Mouse (Mus musculus) layer of hippocampus, postnatal 10 days (tissue): ENCODE results near the gene Mrpl2. TPM values are rescaled to one million over a fixed set of nuclear protein-coding genes. Genes with fewer than 3 reads are reported as not detected.

Experiments used
- DNase-seq, 2 experiments: peaks; one replicate each; pipeline ENCODE4 v3.0.0; 2021; ENCODE audit warnings: low spot score in 2 of 2
- total RNA-seq, 2 experiments: library from RNA; stranded (reverse); gene quantifications; 2 replicates each; pipeline ENCODE4 v1.2.3; 2021

Gene Mrpl2
- total RNA-seq, 2 experiments from 2014 or later = 52.4 to 54.0 TPM

GRCm38 (mm10) chr17:46661981-46662380 lies 16.0 kb downstream of the Mrpl2 start:
- no peak for DNase-seq

GRCm38 (mm10) chr17:46662730-46663129 lies 16.7 kb downstream of the Mrpl2 start:
- DNase-seq = no peak

DNA sequence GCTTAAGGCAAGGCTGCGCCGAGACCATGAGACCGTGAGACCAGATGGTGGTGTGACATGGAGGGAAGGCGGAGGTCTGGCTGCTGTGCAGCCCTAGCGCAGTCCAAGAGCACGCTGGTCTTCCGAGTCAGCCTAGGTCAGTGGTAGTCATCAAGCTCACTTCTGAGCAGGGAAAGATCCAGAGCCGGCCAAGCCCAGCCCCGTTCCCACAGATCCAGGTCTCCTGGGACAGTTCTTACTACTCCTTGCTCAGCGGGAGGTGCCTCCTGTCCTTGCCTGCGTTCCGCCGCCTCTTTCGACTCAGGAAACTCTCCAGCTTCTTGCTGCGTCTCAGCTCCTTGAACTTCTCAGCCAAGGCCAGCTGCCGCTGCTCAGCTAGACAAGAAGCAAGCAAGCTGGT lies 21.7 kb downstream of the Mrpl2 start:
- no peak for DNase-seq

- DNase-seq = no peak
These were observed 23.9 kb downstream of the Mrpl2 start for GRCm38 (mm10) chr17:46669911-46670310.

- DNase-seq = peak; percentile 89 to 92
These were observed 28.0 kb downstream of the Mrpl2 start, which contains the start of gene Rrp36 for GRCm38 (mm10) chr17:46673850-46674529. Rrp36 (minus strand) TSS chr17:46674352.

- no peak for DNase-seq
These were observed 28.7 kb downstream of the Mrpl2 start for GRCm38 (mm10) chr17:46674530-46675283.

DNA sequence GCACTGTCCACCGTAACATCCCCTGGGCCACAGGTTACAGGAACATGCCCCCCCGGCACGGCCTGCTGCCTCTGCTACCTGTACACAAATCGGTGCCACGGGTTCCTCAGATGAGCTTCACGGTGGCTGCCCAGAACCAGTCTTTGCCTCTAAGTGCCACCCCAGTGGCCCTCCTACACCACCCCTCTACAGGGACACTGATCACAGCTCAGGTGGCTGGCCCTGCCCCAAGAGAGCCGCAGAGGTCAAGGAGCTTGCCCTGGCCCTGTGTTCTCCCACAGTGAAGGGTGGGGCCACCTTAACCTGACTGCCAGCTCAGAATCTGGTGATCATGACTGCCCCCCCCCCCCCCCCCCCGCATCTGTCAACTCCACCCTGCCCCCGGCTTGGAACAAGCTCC lies 32.4 kb downstream of the Mrpl2 start, which contains the start of gene Mea1:
Mea1 (plus strand) TSS at position 378 of the 400 bp plus-strand sequence.
- no peak for DNase-seq

- no peak for DNase-seq
These were observed 32.9 kb downstream of the Mrpl2 start for GRCm38 (mm10) chr17:46678911-46679310.

DNA sequence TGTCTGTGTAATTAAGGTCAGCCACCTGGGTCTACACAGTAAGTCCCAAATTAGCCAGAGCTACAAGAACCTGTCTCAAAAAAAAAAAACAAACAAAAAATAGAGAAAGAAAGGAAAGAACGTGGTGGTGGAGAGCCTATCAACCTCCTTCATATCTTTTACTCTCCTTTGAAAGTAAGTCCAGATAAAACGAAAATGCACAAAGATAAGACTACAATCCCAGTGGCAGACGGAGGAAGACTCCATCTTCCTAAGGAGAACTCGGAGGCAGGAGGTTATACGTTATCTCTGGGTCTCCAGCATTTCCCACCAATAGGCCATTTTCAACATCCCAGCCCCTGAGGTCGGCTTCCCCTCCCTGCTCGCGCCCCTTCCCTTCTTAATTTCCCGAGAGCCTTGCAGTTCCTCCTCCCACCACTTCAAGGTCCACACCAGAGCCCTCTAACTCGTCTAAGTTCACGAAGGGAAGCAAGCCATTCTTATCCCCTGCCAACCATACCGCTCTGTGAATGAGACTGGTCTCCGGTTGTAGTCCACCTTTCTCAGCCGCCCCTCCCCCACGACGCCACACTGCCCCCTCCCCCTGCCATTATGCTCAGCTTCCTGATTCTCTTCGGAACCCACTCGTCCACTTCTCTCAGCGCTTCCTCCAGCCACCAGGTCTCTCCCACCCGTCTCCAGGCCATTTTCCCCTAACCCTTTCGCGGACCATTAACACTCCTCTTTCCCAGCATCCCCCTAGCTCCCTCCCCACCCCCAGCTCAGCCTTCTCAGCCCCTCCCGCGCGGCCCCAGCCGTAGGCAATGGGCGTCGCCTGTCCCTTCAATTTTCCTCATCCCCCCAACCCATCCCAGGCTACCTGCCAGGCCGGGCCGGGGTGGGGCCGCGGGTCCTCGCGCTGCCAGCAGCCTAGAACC lies 34.1 kb downstream of the Mrpl2 start:
- DNase-seq = peak in 1 of 2 experiments; percentile 66

GRCm38 (mm10) chr17:46680760-46681373 lies 34.8 kb downstream of the Mrpl2 start, which contains the start of gene Klhdc3:
Klhdc3 (minus strand) TSS chr17:46680914.
- DNase-seq = peak; percentile 96 to 97

GRCm38 (mm10) chr17:46681466-46682118 lies 35.6 kb downstream of the Mrpl2 start:
- DNase-seq = no peak

GRCm38 (mm10) chr17:46682654-46683389 lies 36.8 kb downstream of the Mrpl2 start:
- no peak for DNase-seq

DNA sequence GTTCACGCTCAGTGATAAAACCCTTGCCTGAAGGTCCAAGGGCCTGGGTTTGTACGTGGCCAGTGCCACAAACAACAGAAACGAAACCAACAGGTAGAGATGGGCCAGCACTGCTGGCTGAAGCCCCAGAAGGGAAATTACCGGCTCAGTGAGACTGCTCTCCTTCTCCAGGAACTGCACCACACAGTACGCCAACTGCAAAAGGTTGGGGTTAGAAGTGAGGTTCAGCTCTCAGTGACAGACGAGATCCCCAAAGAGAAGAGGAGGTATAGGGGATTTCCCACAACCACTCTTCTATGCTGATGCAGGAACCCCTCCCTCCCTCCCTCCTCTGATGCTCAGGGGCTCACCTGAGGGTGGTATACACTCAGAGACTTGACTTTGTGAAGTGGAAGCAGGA lies 39.9 kb downstream of the Mrpl2 start:
- no peak for DNase-seq

DNA sequence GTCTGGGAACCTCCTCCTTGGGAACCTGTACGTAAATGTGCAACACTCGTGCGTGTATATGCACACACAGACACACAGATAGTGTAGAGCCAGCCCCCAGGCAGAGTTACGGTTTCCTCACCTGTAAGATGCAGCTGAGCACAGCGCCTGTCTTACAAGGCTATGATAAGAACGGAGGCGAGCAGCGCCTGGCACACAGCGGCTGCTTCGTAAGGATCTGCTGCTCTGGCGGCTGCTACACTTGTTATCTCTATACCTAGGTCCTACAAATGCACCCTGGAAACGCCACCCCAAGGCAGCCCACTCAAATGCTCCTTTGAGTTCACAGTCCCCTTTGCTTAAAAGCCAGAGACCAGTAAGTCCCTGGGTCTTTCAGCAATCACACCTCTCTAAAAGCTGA lies 44.6 kb downstream of the Mrpl2 start:
- no peak for DNase-seq

GRCm38 (mm10) chr17:46691390-46691789 lies 45.4 kb downstream of the Mrpl2 start:
- DNase-seq = no peak

DNA sequence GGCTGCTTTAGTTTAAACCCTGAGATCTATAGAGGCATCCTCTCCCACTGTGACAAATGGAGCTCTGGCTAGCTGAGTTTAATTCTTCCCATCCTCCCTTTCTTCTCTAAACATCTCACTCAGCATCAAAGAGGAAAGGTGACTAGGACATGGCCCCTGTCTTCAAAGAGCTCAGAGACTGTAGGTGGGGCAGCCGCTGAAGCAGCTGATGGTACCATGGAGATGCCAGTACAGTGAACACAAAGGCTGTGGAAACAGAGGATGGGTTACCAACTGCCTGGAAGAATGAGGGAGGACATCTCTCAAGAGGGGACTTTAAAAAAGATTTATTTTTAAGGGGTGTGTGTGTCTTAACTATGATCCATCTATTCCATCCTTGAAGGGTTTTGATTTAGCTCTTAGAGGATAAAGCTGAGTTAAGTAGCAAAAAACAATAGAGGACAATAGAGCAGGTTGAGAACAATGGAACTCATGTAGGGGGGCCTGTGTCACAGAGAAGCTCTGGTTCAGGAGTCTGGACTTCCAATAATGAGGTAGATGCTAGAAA lies 48.6 kb downstream of the Mrpl2 start:
- no peak for DNase-seq

- DNase-seq = no peak
These were observed 52.5 kb downstream of the Mrpl2 start for GRCm38 (mm10) chr17:46698515-46698914.

DNA sequence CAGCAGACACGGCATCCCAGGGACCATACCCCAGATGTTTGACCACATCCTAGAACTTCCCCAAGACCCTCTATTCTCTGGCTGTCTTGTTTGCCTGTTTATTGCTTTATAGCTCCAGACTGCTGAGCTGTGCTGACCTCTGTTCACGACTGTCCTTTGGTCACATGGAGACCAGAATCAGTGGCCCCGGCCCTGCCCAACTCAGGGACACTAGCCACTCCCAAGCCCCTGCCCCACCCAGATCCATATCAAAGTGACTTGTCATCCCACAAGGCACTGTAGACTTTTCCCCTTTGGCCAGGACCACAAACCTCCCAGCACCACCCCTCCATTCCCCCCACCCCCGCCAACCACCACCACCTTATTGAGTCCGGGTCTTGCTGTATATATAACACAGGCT lies 53.2 kb downstream of the Mrpl2 start:
- no peak for DNase-seq
